ENCODE assay signal across 34 mouse cellular contexts in the genomic region with DNA sequence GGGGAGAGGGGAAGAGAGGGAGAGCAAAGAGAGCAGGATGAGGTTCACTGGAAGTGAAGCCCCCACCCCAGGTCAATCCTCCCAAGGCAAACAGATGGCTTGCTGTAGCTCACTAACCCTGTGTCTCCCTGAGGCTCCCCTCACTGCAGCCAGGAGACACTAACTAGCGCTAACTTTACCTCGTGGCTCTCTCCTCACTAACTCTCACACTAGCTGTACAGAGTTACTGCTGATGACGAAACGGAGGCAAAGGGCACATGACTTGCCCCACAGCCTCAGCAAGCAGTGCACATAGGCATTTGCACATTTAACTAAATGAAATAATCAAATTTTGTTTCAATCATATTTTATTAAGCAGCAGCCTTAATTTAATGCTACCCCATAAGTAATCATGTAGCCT. TPM values are rescaled to one million over a fixed set of nuclear protein-coding genes. Genes with fewer than 3 reads are reported as not detected.
A peak's percentile ranks its signal among the peaks of the same experiment; 100 is the strongest.
DNase-seq lines count a peak whose midpoint lies in the region; ATAC-seq lines count a peak whose summit lies in the region.
"Had no signal": no experiment of that assay in that cellular context is flagged by ENCODE, and none has a peak within 500 bp of the region (broad histone marks: within the 10 kb centered on the region; RNA-seq: fewer than 3 reads in every experiment).

No protein-coding gene starts in this region.

- peaks cover 22% of the 10 kb centered on the region for H3K4me1 ChIP-seq in intestine, embryonic 16.5 days (ENCODE audit: control insufficient read depth, insufficient read depth, low read length)
- peaks cover 15% of the 10 kb centered on the region; the same call in 1 of the 2 replicates for H3K4me1 ChIP-seq in intestine, embryonic 15.5 days (replicated peaks)
- 0 out of 2 replicates have a peak, but pooled peaks cover 7% of the 10 kb centered on the region for H3K4me1 ChIP-seq in kidney, embryonic 14.5 days (ENCODE audit: control insufficient read depth, insufficient read depth, low read length)
- H3K4me1 ChIP-seq in ES-E14 (ENCODE audit: control insufficient read depth in 2 of 2, insufficient read depth in 2 of 2, low read length in 2 of 2, poor library complexity in 1 of 2) = peaks cover 4 to 13% of the 10 kb centered on the region in 2 experiments; a peak in 2 of 4 replicates
- H3K4me1 ChIP-seq in brown adipose tissue, adult 24 weeks (ENCODE audit: control insufficient read depth, insufficient read depth, insufficient read length, low read length) = peaks cover 10% of the 10 kb centered on the region; the same call in 1 of the 2 replicates
- H3K4me1 ChIP-seq in hindbrain, embryonic 10.5 days (replicated peaks) = peaks cover 34% of the 10 kb centered on the region

- H3K36me3 ChIP-seq in intestine, embryonic 16.5 days (ENCODE audit: control insufficient read depth, insufficient read depth, low read length) = no peaks in the 10 kb centered on the region
- H3K36me3 ChIP-seq in intestine, embryonic 15.5 days = 0 out of 2 replicates have a peak, but pooled peaks cover 7% of the 10 kb centered on the region
- peaks cover 14% of the 10 kb centered on the region for H3K36me3 ChIP-seq in kidney, embryonic 14.5 days (ENCODE audit: control insufficient read depth, insufficient read depth, low read length)
- H3K36me3 ChIP-seq in ES-E14 (ENCODE audit: control insufficient read depth, insufficient read depth, low read length, poor library complexity, severe bottlenecking) = peaks cover 10% of the 10 kb centered on the region; the same call in 1 of the 2 replicates
- H3K36me3 ChIP-seq in hindbrain, embryonic 10.5 days = peaks cover 26% of the 10 kb centered on the region
- H3K36me3 ChIP-seq: heart, embryonic 15.5 days had no signal

- in situ Hi-C loops in ES-E14 (cut with MboI; ENCODE audit: low sequenced_read_pairs in 2 of 2, unreplicated experiment in 2 of 2) = no loop called here

- H3K4me3 ChIP-seq in intestine, embryonic 16.5 days (ENCODE audit: low read length) = no peak overlapping the region
- no peak overlapping the region for H3K4me3 ChIP-seq in intestine, embryonic 15.5 days (replicated peaks)
- H3K4me3 ChIP-seq in kidney, embryonic 14.5 days (ENCODE audit: low read length) = no peak overlapping the region
- no peak overlapping the region for H3K4me3 ChIP-seq in ES-E14 (ENCODE audit: insufficient read depth in 1 of 2, low read depth in 1 of 2, low read length in 2 of 2, poor library complexity in 1 of 2, severe bottlenecking in 1 of 2)
- H3K4me3 ChIP-seq in brown adipose tissue, adult 24 weeks (ENCODE audit: insufficient read depth, low read depth, low read length) = no peak overlapping the region
- H3K4me3 ChIP-seq in hindbrain, embryonic 10.5 days = no peak overlapping the region
- H3K4me3 ChIP-seq: embryonic facial prominence, embryonic 10.5 days; embryonic facial prominence, embryonic 15.5 days; forebrain, embryonic 13.5 days; heart, embryonic 10.5 days; heart, embryonic 15.5 days; hindbrain, embryonic 13.5 days; layer of hippocampus, adult 2 months; left cerebral cortex, adult 2 months; limb, embryonic 12.5 days; liver, embryonic 15.5 days; myocyte; neural tube, embryonic 12.5 days had no signal

- H3K4me2 ChIP-seq in intestine, embryonic 16.5 days (ENCODE audit: low read depth, low read length) = no peak overlapping the region
- no peak overlapping the region for H3K4me2 ChIP-seq in intestine, embryonic 15.5 days (replicated peaks)
- H3K4me2 ChIP-seq in kidney, embryonic 14.5 days (replicated peaks; ENCODE audit: low read depth, low read length) = no peak overlapping the region
- H3K4me2 ChIP-seq: embryonic facial prominence, embryonic 15.5 days; forebrain, embryonic 13.5 days; heart, embryonic 15.5 days; hindbrain, embryonic 13.5 days; limb, embryonic 12.5 days; liver, embryonic 15.5 days; midbrain, embryonic 11.5 days; neural tube, embryonic 12.5 days had no signal

- no peak overlapping the region for H3K27ac ChIP-seq in intestine, embryonic 16.5 days (ENCODE audit: low read length)
- no peak overlapping the region for H3K27ac ChIP-seq in intestine, embryonic 15.5 days
- H3K27ac ChIP-seq in kidney, embryonic 14.5 days (ENCODE audit: low read depth, low read length) = no peak overlapping the region
- no peak overlapping the region for H3K27ac ChIP-seq in ES-E14 (ENCODE audit: insufficient read depth, low read depth, low read length, poor library complexity, severe bottlenecking)
- peak overlapping the region; percentile 56 for H3K27ac ChIP-seq in brown adipose tissue, adult 24 weeks (replicated peaks; ENCODE audit: low read depth, low read length)
- H3K27ac ChIP-seq in hindbrain, embryonic 10.5 days = no peak overlapping the region
- H3K27ac ChIP-seq: embryonic facial prominence, embryonic 10.5 days; embryonic facial prominence, embryonic 15.5 days; forebrain, embryonic 13.5 days; heart, embryonic 10.5 days; heart, embryonic 15.5 days; hindbrain, embryonic 13.5 days; layer of hippocampus, adult 2 months; left cerebral cortex, adult 2 months; limb, embryonic 12.5 days; liver, embryonic 15.5 days; neural tube, embryonic 12.5 days; stomach, postnatal 0 days had no signal

- no peaks in the 10 kb centered on the region for H3K9me3 ChIP-seq in intestine, embryonic 16.5 days (ENCODE audit: control insufficient read depth, low read length)
- no peaks in the 10 kb centered on the region for H3K9me3 ChIP-seq in intestine, embryonic 15.5 days
- H3K9me3 ChIP-seq in kidney, embryonic 14.5 days (ENCODE audit: control insufficient read depth, low read length) = no peaks in the 10 kb centered on the region
- H3K9me3 ChIP-seq in ES-E14 (ENCODE audit: control insufficient read depth, insufficient read depth, low read depth, low read length) = no peaks in the 10 kb centered on the region
- no peaks in the 10 kb centered on the region for H3K9me3 ChIP-seq in hindbrain, embryonic 10.5 days
- H3K9me3 ChIP-seq: embryonic facial prominence, embryonic 10.5 days; embryonic facial prominence, embryonic 15.5 days; forebrain, embryonic 13.5 days; heart, embryonic 10.5 days; heart, embryonic 15.5 days; hindbrain, embryonic 13.5 days; limb, embryonic 12.5 days; liver, embryonic 15.5 days; neural tube, embryonic 12.5 days had no signal

- no peaks in the 10 kb centered on the region for H3K27me3 ChIP-seq in intestine, embryonic 16.5 days (replicated peaks; ENCODE audit: control insufficient read depth, insufficient read depth, low read length)
- H3K27me3 ChIP-seq in intestine, embryonic 15.5 days (replicated peaks) = no peaks in the 10 kb centered on the region
- no peaks in the 10 kb centered on the region for H3K27me3 ChIP-seq in kidney, embryonic 14.5 days (ENCODE audit: control insufficient read depth, insufficient read depth, low read length)
- no peaks in the 10 kb centered on the region for H3K27me3 ChIP-seq in hindbrain, embryonic 10.5 days (ENCODE audit: insufficient read depth, poor library complexity, severe bottlenecking)
- H3K27me3 ChIP-seq: embryonic facial prominence, embryonic 15.5 days; forebrain, embryonic 13.5 days; heart, embryonic 15.5 days; hindbrain, embryonic 13.5 days; limb, embryonic 12.5 days; liver, embryonic 15.5 days; neural tube, embryonic 12.5 days had no signal

- H3K9ac ChIP-seq in intestine, embryonic 16.5 days (ENCODE audit: low read depth, low read length) = no peak overlapping the region
- H3K9ac ChIP-seq in intestine, embryonic 15.5 days = no peak overlapping the region
- H3K9ac ChIP-seq in kidney, embryonic 14.5 days (ENCODE audit: low read depth, low read length) = no peak overlapping the region
- H3K9ac ChIP-seq in ES-E14 (ENCODE audit: insufficient read depth, low read depth, low read length, poor library complexity, severe bottlenecking) = peak overlapping the region; percentile 30; the same call in 1 of the 2 replicates
- H3K9ac ChIP-seq: embryonic facial prominence, embryonic 15.5 days; forebrain, embryonic 13.5 days; heart, embryonic 15.5 days; liver, embryonic 15.5 days; neural tube, embryonic 12.5 days had no signal

- DNase-seq in kidney, postnatal 36 days = peak; percentile 50 to 56
- no peak for DNase-seq in ES-E14 (ENCODE audit: low read depth, low spot score)
- DNase-seq in hindbrain, embryonic 10.5 days (ENCODE audit: low spot score) = no peak
- no peak for DNase-seq in heart, postnatal 25 days (ENCODE audit: low spot score)
- DNase-seq: B cell, adult 2 months; cerebellum, adult 8-10 months; cerebellum, postnatal 25 days; gastrocnemius, postnatal 14 days; heart, postnatal 36 days; kidney, postnatal 10 days; lung, postnatal 36 days; right cerebral cortex, adult 18-20 months; thymus, adult 2 months; thymus, postnatal 36 days had no signal

- intact Hi-C loops in heart, postnatal 25 days (cut with DNase I) = loop anchor here (5.0 kb wide), 1 partner anchor 46 kb away; no protein-coding TSS in a partner anchor

- WGBS in intestine, embryonic 16.5 days = 47% methylated on average over 4 of the region's 4 CpGs
- WGBS in intestine, embryonic 15.5 days = 40% methylated on average over 4 of the region's 4 CpGs
- 41% methylated on average over 4 of the region's 4 CpGs for WGBS in kidney, embryonic 14.5 days
- 58% methylated on average over 4 of the region's 4 CpGs for WGBS in hindbrain, embryonic 10.5 days

- peak; percentile 51 for ATAC-seq in intestine, embryonic 16.5 days
- no peak for ATAC-seq in intestine, embryonic 15.5 days
- no peak for ATAC-seq in kidney, embryonic 14.5 days (ENCODE audit: low FRiP score, low TSS enrichment)
- ATAC-seq: forebrain, embryonic 13.5 days had no signal

RNA-seq across cellular contexts. Expression of a gene that starts 21.4 kb away (rescaled TPM):
- polyA plus RNA-seq in intestine, embryonic 16.5 days (2015; fragmentation: Nextera tagmentation; extraction: Ambion mirVana) = 63.3 and 64.3 TPM in 2 replicates
- polyA plus RNA-seq in intestine, embryonic 15.5 days (2015; fragmentation: Nextera tagmentation; extraction: Ambion mirVana) = 52.1 and 54.8 TPM in 2 replicates
- 36.9 and 42.4 TPM in 2 replicates for polyA plus RNA-seq in kidney, embryonic 14.5 days (2014; fragmentation: Nextera tagmentation; extraction: Ambion mirVana)
- 80.3 and 126 TPM in 2 replicates for total RNA-seq in ES-E14 (2012; rRNA removed)
- polyA plus RNA-seq in brown adipose tissue, adult 24 weeks (2012; ENCODE audit: insufficient read depth, insufficient read length, missing spikeins) = 48.8 and 50.3 TPM in 2 replicates
- polyA plus RNA-seq in hindbrain, embryonic 10.5 days (2016; fragmentation: Nextera tagmentation; extraction: Ambion mirVana) = 60.4 and 60.8 TPM in 2 replicates
- total RNA-seq in heart, postnatal 25 days (2021) = 10 to 100 TPM; 19.4 to 20.1 TPM

RNA-seq across cellular contexts. Expression of a gene that starts 25.7 kb away (rescaled TPM):
- polyA plus RNA-seq in intestine, embryonic 16.5 days (2015; fragmentation: Nextera tagmentation; extraction: Ambion mirVana) = 50.5 and 52.2 TPM in 2 replicates
- polyA plus RNA-seq in intestine, embryonic 15.5 days (2015; fragmentation: Nextera tagmentation; extraction: Ambion mirVana) = 44.9 and 48.3 TPM in 2 replicates
- 21.0 and 29.3 TPM in 2 replicates for polyA plus RNA-seq in kidney, embryonic 14.5 days (2014; fragmentation: Nextera tagmentation; extraction: Ambion mirVana)
- total RNA-seq in ES-E14 (2012; rRNA removed) = 10.3 and 15.2 TPM in 2 replicates
- polyA plus RNA-seq in brown adipose tissue, adult 24 weeks (2012; ENCODE audit: insufficient read depth, insufficient read length, missing spikeins) = 7.8 and 11.3 TPM in 2 replicates
- polyA plus RNA-seq in hindbrain, embryonic 10.5 days (2016; fragmentation: Nextera tagmentation; extraction: Ambion mirVana) = 33.1 and 36.3 TPM in 2 replicates
- total RNA-seq in heart, postnatal 25 days (2021) = 10 to 100 TPM; 41.3 to 41.5 TPM

RNA-seq across cellular contexts. Expression of a gene that starts 48.3 kb away (rescaled TPM):
- polyA plus RNA-seq in intestine, embryonic 16.5 days (2015; fragmentation: Nextera tagmentation; extraction: Ambion mirVana) = 0.48 TPM in 1 of 2 replicates, not detected in the other
- polyA plus RNA-seq in intestine, embryonic 15.5 days (2015; fragmentation: Nextera tagmentation; extraction: Ambion mirVana) = not detected in 2 replicates
- 0.41 TPM in 1 of 2 replicates, not detected in the other for polyA plus RNA-seq in kidney, embryonic 14.5 days (2014; fragmentation: Nextera tagmentation; extraction: Ambion mirVana)
- 1.7 and 1.9 TPM in 2 replicates for total RNA-seq in ES-E14 (2012; rRNA removed)
- polyA plus RNA-seq in brown adipose tissue, adult 24 weeks (2012; ENCODE audit: insufficient read depth, insufficient read length, missing spikeins) = not detected in 2 replicates
- polyA plus RNA-seq in hindbrain, embryonic 10.5 days (2016; fragmentation: Nextera tagmentation; extraction: Ambion mirVana) = 0.25 and 1.0 TPM in 2 replicates
- under 1 TPM in 1 of 2 experiments, not detected in 1; 0.39 TPM for total RNA-seq in heart, postnatal 25 days (2021)
- total RNA-seq: granulocyte monocyte progenitor cell, adult 5-6 weeks; heart, postnatal 36 days had no signal
- polyA plus RNA-seq: forebrain, embryonic 13.5 days; lung, embryonic 16.5 days; myocyte; stomach, postnatal 0 days had no signal

RNA-seq across cellular contexts. Expression of a gene that starts 59.2 kb away (rescaled TPM):
- polyA plus RNA-seq in intestine, embryonic 16.5 days (2015; fragmentation: Nextera tagmentation; extraction: Ambion mirVana) = 16.8 and 20.4 TPM in 2 replicates
- polyA plus RNA-seq in intestine, embryonic 15.5 days (2015; fragmentation: Nextera tagmentation; extraction: Ambion mirVana) = 21.0 and 23.8 TPM in 2 replicates
- polyA plus RNA-seq in kidney, embryonic 14.5 days (2014; fragmentation: Nextera tagmentation; extraction: Ambion mirVana) = 42.2 and 55.3 TPM in 2 replicates
- 15.2 and 15.9 TPM in 2 replicates for total RNA-seq in ES-E14 (2012; rRNA removed)
- polyA plus RNA-seq in brown adipose tissue, adult 24 weeks (2012; ENCODE audit: insufficient read depth, insufficient read length, missing spikeins) = not detected in 2 replicates
- 56.0 and 61.9 TPM in 2 replicates for polyA plus RNA-seq in hindbrain, embryonic 10.5 days (2016; fragmentation: Nextera tagmentation; extraction: Ambion mirVana)
- total RNA-seq in heart, postnatal 25 days (2021) = 1 to 10 TPM; 7.8 to 8.9 TPM

Comparison
In these comparisons a context has a peak if more than half of its experiments do, and no peak if none do; other contexts are left out.
1. DNase-seq: peak in kidney, postnatal 36 days (2 of 2); none in ES-E14 (single experiment), hindbrain, embryonic 10.5 days (single experiment) and heart, postnatal 25 days (single experiment).